Mouse (Mus musculus) kidney, adult 2 months (tissue): Measurements from ENCODE around the gene Adgrd1. TPM values are rescaled to one million over a fixed set of nuclear protein-coding genes. Genes with fewer than 3 reads are reported as not detected.
A peak's percentile ranks its signal among the peaks of the same experiment; 100 is the strongest.

Source experiments
- DNase-seq: peaks from one replicate; pipeline ENCODE4 v3.0.0; 2021
- H3K27ac ChIP-seq: fragments of 200-500 bp; 2 replicates; pipeline ENCODE4 v1.5.1; 2012; ENCODE audit warnings: low read depth, low read length, control low read depth, inconsistent platforms; ENCODE audit not compliant: insufficient read depth
- H3K27me3 ChIP-seq: fragments of 200-500 bp; replicated peaks from 2 replicates; pipeline ENCODE4 v1.6.1; 2012; ENCODE audit warnings: mild to moderate bottlenecking, moderate library complexity, low read length, inconsistent platforms; ENCODE audit not compliant: control insufficient read depth, insufficient read depth
- H3K36me3 ChIP-seq: fragments of 200-500 bp; 2 replicates; pipeline ENCODE4 v1.6.1; 2012; ENCODE audit warnings: mild to moderate bottlenecking, moderate library complexity, low read length, inconsistent platforms; ENCODE audit not compliant: control insufficient read depth, insufficient read depth
- H3K4me1 ChIP-seq: fragments of 200-500 bp; 2 replicates; pipeline ENCODE4 v1.6.1; 2011; ENCODE audit warnings: low read length; ENCODE audit not compliant: control insufficient read depth, insufficient read depth
- H3K4me3 ChIP-seq: fragments of 200-500 bp; 2 replicates; pipeline ENCODE4 v1.5.1; 2011; ENCODE audit warnings: mild to moderate bottlenecking, low read depth, low read length, control low read depth; ENCODE audit not compliant: insufficient read depth
- CTCF ChIP-seq: fragments of 200-500 bp; conservative IDR thresholded peaks from 2 replicates; pipeline ENCODE4 v1.5.1; 2011; ENCODE audit warnings: low read depth, mild to moderate bottlenecking, control low read depth, low read length, moderate library complexity, mixed read lengths; ENCODE audit not compliant: insufficient read depth, insufficient read length
- POLR2A ChIP-seq: fragments of 200-500 bp; IDR thresholded peaks from one replicate; pipeline ENCODE4 v1.6.1; 2011; ENCODE audit warnings: low read depth, low read length, control low read depth
- WGBS: fragments of 180-500 bp; shearing (Covaris S2); methylation state at CpG from one replicate; pipeline ENCODE4 v1.1.7; 2018; 5-methylcytosine and 5-hydroxymethylcytosine counted together
- polyA plus RNA-seq: library from polyadenylated mRNA; depleted of rRNA; stranded (reverse); fragments of >200 nt; gene quantifications from 2 replicates; pipeline ENCODE4 v1.2.3, GENCODE M21; 2012

The Adgrd1 gene
- polyA plus RNA-seq, 1 experiment, result 1.1 TPM

DNA sequence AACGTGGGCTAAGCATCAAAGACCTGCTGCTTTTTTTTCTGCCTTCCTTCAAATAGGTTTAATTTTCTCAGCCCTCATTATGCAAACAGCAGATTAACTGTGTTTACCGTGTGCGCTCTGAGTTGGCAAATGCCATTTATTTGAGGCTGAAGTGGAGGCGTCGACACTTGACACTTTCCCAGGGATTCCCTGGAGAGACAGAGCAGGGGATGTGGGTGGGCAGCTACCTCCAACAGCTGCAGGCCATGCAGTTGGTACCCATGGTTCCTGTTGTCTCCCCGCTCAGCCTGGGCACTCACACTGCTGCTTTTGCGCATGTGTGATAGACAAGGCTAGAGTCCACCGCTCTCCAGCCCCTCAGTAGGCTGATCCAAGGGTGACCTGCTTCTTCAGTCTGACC lies 86.0 kb downstream of the Adgrd1 start:
- Histone ChIP-seq H3K36me3 (no peaks in the 10 kb centered on the region), H3K27me3 (no peaks in the 10 kb centered on the region), H3K4me3 (no peak overlapping the region), H3K4me1 (no peaks in the 10 kb centered on the region), H3K27ac (no peak overlapping the region)
- TF ChIP-seq CTCF (no peak), POLR2A (no peak)
- 59% methylated on average over 8 of the region's 8 CpGs for WGBS
- DNase-seq, result no peak

DNA sequence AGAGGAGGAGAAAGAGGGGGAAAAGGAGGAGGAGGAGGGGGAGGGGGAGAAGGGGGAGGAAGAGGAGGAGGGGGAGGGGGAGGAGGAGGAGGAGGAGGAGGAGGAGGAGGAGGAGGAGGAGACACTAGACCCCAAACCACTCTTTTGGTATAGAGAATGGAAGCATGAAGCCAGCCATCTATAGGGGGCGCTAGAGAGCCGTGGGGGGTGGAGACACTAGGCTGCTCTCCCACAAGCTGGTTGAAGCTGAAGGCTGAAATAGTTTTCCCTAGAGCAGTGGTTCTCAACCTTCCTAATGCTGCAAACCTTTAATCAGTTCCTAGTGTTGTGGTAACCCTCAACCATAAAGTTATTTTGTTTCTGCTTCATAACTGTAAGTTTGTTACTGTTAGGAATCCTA lies 89.7 kb downstream of the Adgrd1 start:
- Histone ChIP-seq H3K4me1 (no peaks in the 10 kb centered on the region), H3K4me3 (no peak overlapping the region), H3K27ac (no peak overlapping the region), H3K27me3 (no peaks in the 10 kb centered on the region), H3K36me3 (no peaks in the 10 kb centered on the region)
- TF ChIP-seq CTCF (peak; percentile 49), POLR2A (no peak)
- 10% methylated on average over 2 of the region's 2 CpGs for WGBS
- peak; percentile 19 for DNase-seq

DNA sequence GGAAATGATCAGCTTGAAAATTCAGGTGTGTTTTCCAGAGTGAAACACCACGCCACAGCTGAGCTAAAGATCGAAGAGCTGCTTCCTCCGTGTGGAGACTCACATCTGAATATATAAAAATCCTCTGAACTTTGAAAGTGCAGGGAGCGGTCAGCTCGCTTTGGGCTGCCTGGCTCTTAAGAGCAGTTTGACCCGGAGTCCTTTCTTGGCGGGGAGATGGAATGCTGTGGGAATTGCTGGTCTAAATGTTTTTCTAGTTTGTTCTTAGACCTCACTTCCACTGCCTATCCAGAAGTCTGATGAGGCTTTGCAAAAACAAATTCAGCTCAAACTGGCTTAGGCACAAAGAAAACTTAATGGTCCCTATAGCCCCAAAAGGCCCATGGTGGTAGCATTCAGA lies 90.4 kb downstream of the Adgrd1 start:
- no peaks in the 10 kb centered on the region for H3K4me1 ChIP-seq
- H3K27ac ChIP-seq, result no peak overlapping the region
- TF ChIP-seq POLR2A, result no peak
- TF ChIP-seq CTCF, result no peak
- no peaks in the 10 kb centered on the region for H3K27me3 ChIP-seq
- H3K36me3 ChIP-seq, result no peaks in the 10 kb centered on the region
- peak; percentile 14 for DNase-seq
- H3K4me3 ChIP-seq, result no peak overlapping the region
- WGBS, result 64% methylated on average over 7 of the region's 7 CpGs

DNA sequence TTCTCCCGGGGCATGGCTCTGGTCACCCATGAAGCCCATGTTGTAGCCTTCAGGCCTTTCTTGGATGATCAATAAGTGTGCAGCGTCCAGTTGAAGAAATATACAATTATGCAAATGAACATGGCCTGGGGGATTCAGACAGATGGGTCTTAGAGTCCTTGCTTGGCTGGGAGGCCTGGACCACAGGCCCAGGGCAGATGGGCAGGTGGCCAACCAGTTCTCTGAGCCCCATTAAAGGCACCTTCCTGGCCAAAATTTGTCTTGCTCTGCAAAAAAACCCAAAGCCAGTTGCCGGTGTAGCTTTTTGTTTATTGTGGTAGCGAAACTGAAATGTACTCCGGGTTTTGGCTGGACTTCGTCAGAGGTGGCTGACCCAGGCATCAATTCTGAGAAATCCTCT lies 92.5 kb downstream of the Adgrd1 start:
- Histone ChIP-seq H3K27me3 (no peaks in the 10 kb centered on the region), H3K36me3 (no peaks in the 10 kb centered on the region), H3K4me1 (no peaks in the 10 kb centered on the region), H3K27ac (no peak overlapping the region), H3K4me3 (no peak overlapping the region)
- DNase-seq, result peak; percentile 8
- 76% methylated on average over 6 of the region's 6 CpGs for WGBS
- TF ChIP-seq POLR2A, result no peak
- no peak for TF ChIP-seq CTCF

DNA sequence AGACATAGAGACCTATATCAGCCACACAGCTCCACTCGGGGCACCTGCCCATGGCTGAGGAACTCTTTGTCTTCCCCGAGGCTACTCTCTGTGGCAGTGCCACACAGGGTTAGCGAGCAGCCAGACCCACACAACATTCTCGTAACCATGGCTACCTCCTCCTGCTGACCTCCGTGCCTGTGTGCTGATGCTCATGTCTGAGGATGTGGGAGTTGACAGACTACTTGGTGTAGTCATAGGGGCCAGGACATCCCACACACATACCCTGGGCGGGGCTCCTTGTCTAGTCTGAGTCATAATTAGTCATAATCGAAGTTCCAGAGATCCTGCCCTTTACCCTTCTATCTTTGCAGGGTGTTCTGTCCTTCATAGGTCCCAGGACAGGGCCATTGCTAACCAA lies 93.5 kb downstream of the Adgrd1 start:
- Histone ChIP-seq H3K27me3 (no peaks in the 10 kb centered on the region), H3K36me3 (no peaks in the 10 kb centered on the region), H3K4me3 (no peak overlapping the region), H3K27ac (no peak overlapping the region), H3K4me1 (no peaks in the 10 kb centered on the region)
- no peak for DNase-seq
- TF ChIP-seq POLR2A (no peak), CTCF (no peak)
- WGBS, result 63% methylated on average over 7 of the region's 7 CpGs

DNA sequence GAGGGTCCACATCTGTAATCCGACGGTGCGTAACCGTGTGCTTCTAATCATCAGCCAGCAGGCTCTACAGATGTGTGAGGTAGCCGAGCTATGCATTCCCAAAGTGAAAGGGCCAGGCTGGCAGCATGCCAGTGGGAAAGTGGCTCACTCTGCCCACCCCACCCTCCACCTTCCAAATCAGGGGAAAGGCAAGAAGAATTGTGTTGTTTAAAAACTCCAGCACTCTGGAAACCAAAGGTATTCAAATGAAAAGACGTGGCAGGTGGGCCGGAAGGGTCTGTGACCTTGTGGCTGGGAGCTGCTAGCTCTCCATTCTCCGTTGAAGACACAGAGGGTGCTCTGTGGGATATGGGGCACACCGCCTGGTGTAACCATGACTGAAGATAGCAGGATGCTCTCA lies 100.0 kb downstream of the Adgrd1 start:
- H3K4me1 ChIP-seq, result no peaks in the 10 kb centered on the region
- H3K27me3 ChIP-seq, result no peaks in the 10 kb centered on the region
- no peak overlapping the region for H3K4me3 ChIP-seq
- no peak overlapping the region for H3K27ac ChIP-seq
- no peaks in the 10 kb centered on the region for H3K36me3 ChIP-seq
- WGBS, result 58% methylated on average over 9 of the region's 9 CpGs
- TF ChIP-seq CTCF, result no peak
- TF ChIP-seq POLR2A, result no peak
- no peak for DNase-seq

DNA sequence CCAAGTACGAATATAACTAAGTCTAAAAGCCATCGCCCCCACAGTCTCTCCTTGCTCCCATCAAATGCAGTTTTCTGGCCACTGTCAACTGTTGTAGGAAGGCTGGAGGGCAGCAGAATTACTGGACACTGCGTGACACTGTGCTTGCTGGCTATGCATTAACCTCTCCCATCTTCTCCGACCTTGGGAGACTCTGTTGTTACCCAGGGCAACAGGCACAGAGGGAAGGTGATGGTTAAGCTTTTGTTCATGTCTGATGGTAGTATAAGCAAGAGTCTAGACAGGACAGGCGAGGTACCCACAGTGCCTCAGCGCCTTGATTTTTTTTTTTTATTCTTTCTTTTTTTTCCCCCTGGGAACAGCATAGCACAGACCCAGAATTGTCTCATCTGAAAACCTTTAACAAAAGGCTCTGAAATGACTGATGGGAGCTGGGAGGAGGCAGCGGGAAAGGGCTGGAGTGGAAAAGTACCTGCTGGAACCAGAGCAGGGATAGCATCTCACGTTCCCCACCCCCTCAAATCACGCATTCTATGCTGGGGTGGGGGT lies 100.5 kb downstream of the Adgrd1 start:
- Histone ChIP-seq H3K27ac (no peak overlapping the region), H3K4me1 (no peaks in the 10 kb centered on the region), H3K4me3 (no peak overlapping the region), H3K36me3 (no peaks in the 10 kb centered on the region), H3K27me3 (no peaks in the 10 kb centered on the region)
- TF ChIP-seq POLR2A (no peak), CTCF (no peak)
- DNase-seq, result no peak
- 65% methylated on average over 9 of the region's 9 CpGs for WGBS
